In the genomic region with DNA sequence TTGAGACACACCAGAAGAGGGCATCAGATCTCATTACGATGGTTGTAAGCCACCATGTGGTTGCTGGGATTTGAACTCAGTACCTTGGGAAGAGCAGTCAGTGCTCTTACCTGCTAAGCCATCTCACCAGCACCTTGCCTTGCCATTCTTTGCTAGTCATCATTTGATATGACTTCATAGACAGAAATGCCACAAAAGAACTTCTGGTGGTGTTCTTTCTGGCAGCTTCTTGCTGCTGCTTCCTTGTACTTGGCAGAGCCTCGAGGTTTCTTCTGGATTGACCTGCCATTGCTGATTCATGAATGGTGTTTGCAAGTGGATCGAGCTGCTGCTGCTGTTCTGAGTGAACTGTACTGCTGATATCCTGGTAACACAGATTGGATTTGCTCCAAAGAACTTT, we compare ENCODE assay signal across 23 mouse cellular contexts. TPM values are rescaled to one million over a fixed set of nuclear protein-coding genes. Genes with fewer than 3 reads are reported as not detected.
DNase-seq lines count a peak whose midpoint lies in the region; ATAC-seq and TF ChIP-seq lines count a peak whose summit lies in the region.
"Had no signal": no experiment of that assay in that cellular context is flagged by ENCODE, and none has a peak within 500 bp of the region (broad histone marks: within the 10 kb centered on the region; RNA-seq: fewer than 3 reads in every experiment).

No protein-coding gene starts in this region.

- no peaks in the 10 kb centered on the region for H3K9me3 ChIP-seq in heart, embryonic 10.5 days
- H3K9me3 ChIP-seq: forebrain, embryonic 13.5 days; forebrain, embryonic 15.5 days had no signal

- no peak for TF ChIP-seq CTCF in thymus, adult 2 months (IDR thresholded peaks at IDR 0.05; ENCODE audit: borderline replicate concordance, control insufficient read depth, extremely low read depth, insufficient read depth, low read length, poor library complexity)

- no peak for ATAC-seq in CD4-positive, CD25-positive, alpha-beta regulatory T cell, adult 4 months
- ATAC-seq in inflammation-experienced regulatory T-cells, adult 6 months: peak; percentile 8
- ATAC-seq: forebrain, embryonic 13.5 days; forebrain, embryonic 15.5 days; forebrain, postnatal 0 days had no signal

- no peak for TF ChIP-seq POLR2A in thymus, adult 2 months (IDR thresholded peaks at IDR 0.05; ENCODE audit: control insufficient read depth, extremely low read depth, insufficient read depth, low read length, poor library complexity)

- H3K27ac ChIP-seq in thymus, adult 2 months (ENCODE audit: control insufficient read depth, insufficient read depth, low read length): peak overlapping the region; percentile 21; the same call in 1 of the 2 replicates
- H3K27ac ChIP-seq in heart, embryonic 10.5 days: no peak overlapping the region
- H3K27ac ChIP-seq: embryonic facial prominence, embryonic 10.5 days; embryonic facial prominence, embryonic 12.5 days; forebrain, embryonic 13.5 days; forebrain, embryonic 15.5 days had no signal

- H3K4me3 ChIP-seq in thymus, adult 2 months (ENCODE audit: control insufficient read depth, insufficient read depth, low read length): no peak overlapping the region
- H3K4me3 ChIP-seq in heart, embryonic 10.5 days: no peak overlapping the region
- H3K4me3 ChIP-seq: embryonic facial prominence, embryonic 10.5 days; embryonic facial prominence, embryonic 12.5 days; forebrain, embryonic 13.5 days; forebrain, embryonic 15.5 days had no signal

- DNase-seq in CD4-positive, CD25-positive, alpha-beta regulatory T cell, adult 2 months (ENCODE audit: low read depth, low spot score): peak; percentile 47
- no peak for DNase-seq in thymus, adult 2 months
- DNase-seq in thymus, postnatal 4 days: no peak
- DNase-seq in heart, embryonic 10.5 days (ENCODE audit: low spot score): no peak
- DNase-seq in cerebellum, adult 11 months: no peak
- DNase-seq: adrenal gland, adult 2 months; adrenal gland, postnatal 10 days; adrenal gland, postnatal 25 days; B cell, adult 2 months; cerebellum, adult 11-12 months; cerebellum, adult 2 months; cerebellum, adult 9-10 months; cerebellum, postnatal 10 days; cerebellum, postnatal 25 days; forebrain, postnatal 0 days had no signal

- H3K27me3 ChIP-seq in thymus, adult 2 months (ENCODE audit: control insufficient read depth, insufficient read depth, low read length): no peaks in the 10 kb centered on the region
- no peaks in the 10 kb centered on the region for H3K27me3 ChIP-seq in heart, embryonic 10.5 days (ENCODE audit: insufficient read depth, poor library complexity, severe bottlenecking)
- H3K27me3 ChIP-seq: embryonic facial prominence, embryonic 12.5 days; forebrain, embryonic 13.5 days; forebrain, embryonic 15.5 days had no signal

- H3K4me1 ChIP-seq in thymus, adult 2 months (replicated peaks; ENCODE audit: control insufficient read depth, insufficient read depth, low read length): peaks cover 8% of the 10 kb centered on the region
- no peaks in the 10 kb centered on the region for H3K4me1 ChIP-seq in heart, embryonic 10.5 days
- H3K4me1 ChIP-seq: embryonic facial prominence, embryonic 12.5 days; forebrain, embryonic 13.5 days; forebrain, embryonic 15.5 days had no signal

- 93% methylated on average over 3 of the region's 3 CpGs for WGBS in thymus, adult 2 months
- 87% methylated on average over 3 of the region's 3 CpGs for WGBS in heart, embryonic 10.5 days

- no peaks in the 10 kb centered on the region for H3K36me3 ChIP-seq in thymus, adult 2 months (ENCODE audit: control insufficient read depth, insufficient read depth, low read length)
- H3K36me3 ChIP-seq in heart, embryonic 10.5 days: no peaks in the 10 kb centered on the region
- H3K36me3 ChIP-seq: embryonic facial prominence, embryonic 10.5 days; embryonic facial prominence, embryonic 12.5 days; forebrain, embryonic 15.5 days had no signal

RNA-seq across cellular contexts. Expression of a gene that starts 13.1 kb away (rescaled TPM):
- 1 to 10 TPM; 6.2 to 6.6 TPM for polyA plus RNA-seq in CD4-positive, CD25-positive, alpha-beta regulatory T cell, adult 4 months (2017; shearing (Covaris generic))
- 0.98 and 1.5 TPM in 2 replicates for polyA plus RNA-seq in thymus, adult 2 months (2012; rRNA removed)
- polyA plus RNA-seq in inflammation-experienced regulatory T-cells, adult 6 months (2017; shearing (Covaris generic)): 1 to 10 TPM in 2 of 3 experiments, under 1 TPM in 1; 0.98 to 6.9 (median 4.2) TPM
- polyA plus RNA-seq in heart, embryonic 10.5 days (2016; fragmentation: Nextera tagmentation; extraction: Ambion mirVana): not detected in 2 replicates
- polyA plus RNA-seq: adrenal gland, adult 2 months; embryonic facial prominence, embryonic 10.5 days; embryonic facial prominence, embryonic 12.5 days; embryonic facial prominence, embryonic 14.5 days; forebrain, embryonic 11.5 days; forebrain, embryonic 13.5 days; forebrain, embryonic 15.5 days; forebrain, postnatal 0 days had no signal

RNA-seq across cellular contexts. Expression of a gene that starts 22.7 kb away (rescaled TPM):
- 100 to 1,000 TPM; 124 to 148 TPM for polyA plus RNA-seq in CD4-positive, CD25-positive, alpha-beta regulatory T cell, adult 4 months (2017; shearing (Covaris generic))
- 111 and 114 TPM in 2 replicates for polyA plus RNA-seq in thymus, adult 2 months (2012; rRNA removed)
- polyA plus RNA-seq in inflammation-experienced regulatory T-cells, adult 6 months (2017; shearing (Covaris generic)): 100 to 1,000 TPM in 2 of 3 experiments, 10 to 100 TPM in 1; 45.3 to 127 (median 108) TPM
- polyA plus RNA-seq in heart, embryonic 10.5 days (2016; fragmentation: Nextera tagmentation; extraction: Ambion mirVana): 0.19 and 0.28 TPM in 2 replicates
- polyA plus RNA-seq: forebrain, embryonic 13.5 days; forebrain, embryonic 15.5 days had no signal

Comparison
In these comparisons a context has a peak if more than half of its experiments do, and no peak if none do; other contexts are left out.
1. RNA of a gene that starts 22.7 kb away (polyA plus RNA-seq): 124 to 148 TPM in CD4-positive, CD25-positive, alpha-beta regulatory T cell, adult 4 months, 111 to 114 TPM in thymus, adult 2 months and 45.3 to 127 TPM in inflammation-experienced regulatory T-cells, adult 6 months; 0.19 to 0.28 TPM in heart, embryonic 10.5 days; every median in the first group is over 10 times any median in the second.